Mouse (Mus musculus) kidney, adult 9 months (tissue): ENCODE measurements around the gene Zg16.
A peak's percentile ranks its signal among the peaks of the same experiment; 100 is the strongest.

ENCODE experiments used
- DNase-seq: peaks from one replicate; pipeline ENCODE4 v3.0.0; 2022

The Zg16 gene

GRCm38 (mm10) chr7:127019306-127019960 is 67.7 kb downstream of the Zg16 start:
- no peak for DNase-seq

DNA sequence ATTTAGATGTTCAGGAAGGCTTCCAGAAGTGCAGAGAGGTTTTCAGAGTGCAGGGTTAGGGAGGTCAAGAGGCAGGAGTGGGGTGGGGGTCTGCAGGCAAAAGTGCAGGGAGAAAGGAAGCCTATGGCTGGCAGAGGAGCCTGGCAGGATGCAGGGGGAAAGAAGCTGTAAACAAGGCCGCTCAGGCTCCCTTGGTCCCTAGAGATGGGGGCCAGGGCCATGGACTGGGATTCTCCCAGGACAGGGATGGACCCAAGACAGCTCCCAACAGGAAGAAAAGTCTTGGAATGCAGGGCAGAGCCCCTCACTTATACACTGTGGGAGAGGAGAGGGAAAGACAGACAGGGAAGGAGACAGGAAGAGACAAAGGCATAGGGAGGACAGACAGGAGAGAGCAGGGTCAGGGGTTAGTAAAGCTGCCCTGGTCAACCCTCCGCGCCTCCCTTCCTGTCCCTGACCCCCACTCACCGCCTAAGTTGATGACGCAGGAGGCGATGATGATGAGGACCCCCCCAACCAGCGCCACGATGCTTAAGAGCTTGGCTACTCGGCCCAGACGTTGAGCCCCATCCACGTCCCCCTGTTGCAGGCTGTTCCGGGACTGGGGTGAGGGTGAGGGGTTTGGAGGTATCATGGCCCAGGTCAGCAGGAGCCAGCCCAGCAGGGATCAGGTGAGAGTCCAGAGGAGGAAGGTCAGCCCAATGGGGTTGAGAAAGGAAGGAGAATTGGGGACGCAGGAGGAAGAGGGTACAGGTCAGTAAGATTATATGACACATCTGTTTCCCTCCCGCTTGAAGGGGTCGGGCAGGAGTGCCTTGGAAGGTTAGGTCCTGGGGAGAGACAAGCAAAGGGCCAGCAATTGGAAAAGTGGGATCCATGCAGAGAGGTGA is 68.5 kb downstream of the Zg16 start:
- no peak for DNase-seq

DNA sequence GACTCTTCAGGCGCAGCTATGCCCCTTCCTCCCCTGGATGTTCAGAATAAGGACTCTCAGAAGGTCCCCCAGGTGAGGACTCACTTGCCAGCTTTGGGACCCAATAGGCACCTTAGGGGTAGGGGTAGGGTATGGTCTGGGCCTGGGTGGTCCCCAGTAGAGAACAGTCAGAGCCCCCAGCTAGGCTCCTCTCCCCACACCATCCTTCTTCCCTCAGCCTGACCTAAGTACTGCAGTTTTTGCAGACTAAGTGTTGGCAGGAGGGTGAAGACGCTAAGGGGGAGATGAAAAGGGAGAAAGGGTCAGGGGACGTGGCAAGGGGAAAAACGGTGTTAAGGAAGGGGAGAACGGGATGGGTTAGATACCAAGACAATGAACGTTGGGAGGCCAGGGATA is 69.2 kb downstream of the Zg16 start:
- DNase-seq = no peak

DNA sequence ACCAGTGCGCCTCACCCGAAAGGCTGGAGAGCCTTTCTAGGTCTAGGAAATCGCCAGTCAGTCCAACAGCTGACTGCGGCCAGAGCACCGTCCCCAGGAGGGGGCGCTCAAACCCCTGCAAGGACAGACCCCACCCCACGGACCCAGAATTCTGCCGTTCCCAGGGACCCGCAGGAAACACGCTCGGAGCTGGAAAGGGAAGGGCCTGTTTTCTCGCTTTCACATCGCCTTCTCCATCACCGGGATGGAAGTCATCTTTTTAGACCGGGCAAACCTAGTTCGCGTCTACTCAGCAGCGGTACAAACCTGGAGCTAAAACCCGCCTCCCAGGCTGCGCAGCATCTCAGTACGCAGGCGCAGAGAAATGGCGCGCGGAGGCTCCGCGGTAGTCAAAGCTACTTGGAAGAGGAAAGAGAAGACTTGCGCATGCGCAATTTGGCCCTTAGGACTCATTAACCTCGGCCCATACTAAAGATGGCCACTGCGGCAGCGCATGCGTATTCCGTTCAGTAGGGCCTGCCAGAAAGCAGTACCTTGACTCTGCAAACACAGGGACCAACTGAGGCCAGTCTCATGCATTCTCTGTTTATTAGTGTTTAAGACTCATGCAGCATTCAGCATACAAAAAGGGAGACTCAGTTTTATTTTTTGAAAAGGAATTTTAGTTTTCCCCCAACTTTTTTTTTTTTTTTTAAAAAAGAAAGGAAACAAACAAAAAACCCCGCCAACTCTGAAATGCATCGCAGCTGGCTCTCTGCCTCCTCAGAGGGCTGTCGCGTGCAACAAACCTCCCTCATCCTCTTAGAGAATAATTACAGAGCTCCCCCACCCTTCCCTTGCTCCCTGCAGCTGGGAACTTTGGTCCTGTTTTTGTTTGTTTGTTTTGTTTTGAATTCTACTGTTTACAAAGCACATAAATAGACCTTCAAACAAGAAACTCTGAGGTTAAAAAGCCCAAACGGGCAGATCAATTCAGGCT is 69.9 kb downstream of the Zg16 start, which contains the start of gene Pagr1a:
Gene Pagr1a (minus strand): TSS at position 382 of the 979 bp plus-strand sequence.
- DNase-seq = peak; percentile 99

DNA sequence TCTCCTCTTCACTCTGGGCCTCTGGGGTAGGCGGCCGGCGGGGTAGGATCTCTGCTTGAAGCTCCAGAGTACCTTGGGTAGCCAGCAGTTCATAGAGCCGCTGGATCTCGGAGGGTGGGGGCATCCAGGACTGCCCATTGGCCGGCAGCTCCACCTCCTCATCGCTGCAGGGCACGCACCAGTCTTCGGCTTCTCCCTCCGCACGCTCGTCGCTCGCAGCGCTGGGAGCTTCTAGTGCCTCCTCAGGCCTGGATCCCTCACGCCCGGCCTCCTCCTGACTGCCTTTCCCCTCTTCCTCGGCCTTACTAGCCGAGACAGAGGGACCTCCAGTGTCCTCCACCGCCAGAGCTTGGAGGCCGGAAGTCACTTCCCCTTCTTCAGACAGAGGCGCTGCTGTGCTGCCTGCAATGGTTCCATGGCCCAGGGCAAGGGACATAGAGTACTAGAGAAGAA is 70.6 kb downstream of the Zg16 start:
- peak; percentile 77 for DNase-seq

GRCm38 (mm10) chr7:127016481-127016485 is 70.8 kb downstream of the Zg16 start, which contains the start of gene Pagr1b:
Pagr1b (minus strand) TSS chr7:127016484.
- no peak for DNase-seq

DNA sequence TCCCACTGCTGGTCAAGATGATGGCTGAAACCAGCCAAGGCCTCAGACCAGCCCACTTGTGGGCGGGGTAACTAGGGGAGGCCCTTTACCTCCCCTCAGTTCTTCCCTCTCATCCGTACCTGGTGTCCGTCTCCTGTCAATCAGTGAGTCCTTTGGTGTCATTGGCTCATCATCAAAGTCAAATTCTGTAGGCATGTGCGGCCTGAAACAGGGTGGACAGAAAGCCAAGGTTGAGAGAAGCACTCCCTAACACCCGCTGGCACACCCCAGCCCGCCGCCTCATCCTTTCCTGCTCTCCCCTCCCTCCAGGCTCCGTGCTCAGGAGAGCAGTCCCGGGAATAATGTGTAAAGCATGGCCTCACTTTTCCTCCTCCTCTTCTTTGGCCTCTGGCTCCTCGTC is 71.0 kb downstream of the Zg16 start:
- DNase-seq = peak; percentile 84

DNA sequence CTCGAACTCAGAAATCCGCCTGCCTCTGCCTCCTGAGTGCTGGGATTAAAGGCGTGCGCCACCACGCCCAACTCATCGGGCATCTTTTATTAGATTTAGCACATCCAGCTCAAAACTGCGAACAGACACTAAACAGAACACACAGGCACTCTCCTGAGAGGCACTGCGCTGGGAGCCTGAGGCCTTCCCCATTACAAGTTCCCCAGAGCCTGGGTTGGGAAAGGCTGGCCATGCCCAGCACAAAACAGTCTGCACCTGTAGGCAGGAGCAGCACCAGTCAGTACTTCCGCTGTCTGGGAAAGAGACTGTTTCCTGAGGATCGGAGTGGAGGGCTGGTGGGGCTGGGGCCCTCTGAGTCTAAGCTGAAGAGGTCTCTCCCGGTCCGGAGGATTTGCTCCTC is 72.1 kb downstream of the Zg16 start:
- no peak for DNase-seq

GRCm38 (mm10) chr7:127014320-127014719 is 72.8 kb downstream of the Zg16 start, which contains the start of gene Mvp:
Mvp (minus strand) TSS chr7:127014621.
- peak; percentile 89 for DNase-seq

DNA sequence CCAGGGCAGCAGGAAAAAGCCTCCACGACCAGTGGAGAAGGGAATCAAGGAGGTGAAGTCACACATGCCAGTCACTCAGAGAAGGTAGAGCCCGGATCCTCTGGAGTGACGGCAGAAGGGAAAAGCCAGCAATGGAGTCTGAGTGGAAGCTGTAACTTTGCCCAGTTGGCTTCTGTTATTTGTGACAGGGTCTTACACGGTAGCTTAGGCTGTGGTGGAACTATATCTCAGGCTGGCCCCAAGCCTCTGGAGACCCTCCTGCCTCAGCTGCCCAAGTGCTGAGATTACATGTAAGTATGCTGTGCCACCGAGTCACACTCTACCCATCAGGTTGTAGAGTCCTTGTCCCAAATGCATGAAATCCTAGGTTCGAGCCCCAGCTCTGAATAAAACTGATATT is 73.7 kb downstream of the Zg16 start:
- DNase-seq = no peak

DNA sequence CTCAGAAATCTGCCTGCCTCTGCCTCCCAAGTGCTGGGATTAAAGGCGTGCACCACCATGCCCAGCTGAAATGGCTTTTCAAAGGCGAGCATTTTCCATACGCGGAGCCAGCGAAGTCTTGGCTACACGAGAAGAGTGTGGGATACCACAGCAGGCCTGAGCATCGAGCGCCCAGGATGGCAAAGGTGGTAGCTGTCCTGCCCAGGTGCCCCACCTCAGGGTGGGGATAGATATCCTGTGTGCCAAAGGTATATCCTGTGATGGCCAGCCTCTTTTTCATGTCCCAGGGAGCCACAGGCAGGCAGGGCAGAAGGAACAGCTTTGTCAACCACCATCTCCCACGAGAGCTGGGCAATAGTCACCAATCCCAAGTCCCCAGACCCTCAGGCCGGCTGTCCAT is 74.3 kb downstream of the Zg16 start:
- no peak for DNase-seq

DNA sequence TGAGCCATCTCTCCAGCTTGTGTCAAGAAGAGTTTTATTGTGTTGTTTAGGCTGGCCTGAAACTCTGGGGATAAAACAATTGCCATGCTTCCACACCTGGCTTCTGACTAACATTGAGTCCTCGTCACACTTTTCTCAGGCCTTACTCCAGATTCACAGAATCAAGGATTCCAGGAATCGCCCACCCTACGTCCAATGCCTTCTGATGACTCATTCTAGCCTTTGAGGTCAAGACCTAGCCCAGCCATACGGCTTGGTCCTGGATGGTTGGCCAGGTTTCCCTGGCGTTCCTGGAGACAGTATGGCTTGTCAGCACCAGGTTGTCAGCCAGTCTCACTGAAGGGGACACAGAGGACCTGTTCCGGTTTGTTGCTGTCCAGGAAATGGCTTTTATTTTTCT is 74.8 kb downstream of the Zg16 start:
- DNase-seq = no peak

- no peak for DNase-seq
Observed at GRCm38 (mm10) chr7:127011717-127012116, 75.4 kb downstream of the Zg16 start.

DNA sequence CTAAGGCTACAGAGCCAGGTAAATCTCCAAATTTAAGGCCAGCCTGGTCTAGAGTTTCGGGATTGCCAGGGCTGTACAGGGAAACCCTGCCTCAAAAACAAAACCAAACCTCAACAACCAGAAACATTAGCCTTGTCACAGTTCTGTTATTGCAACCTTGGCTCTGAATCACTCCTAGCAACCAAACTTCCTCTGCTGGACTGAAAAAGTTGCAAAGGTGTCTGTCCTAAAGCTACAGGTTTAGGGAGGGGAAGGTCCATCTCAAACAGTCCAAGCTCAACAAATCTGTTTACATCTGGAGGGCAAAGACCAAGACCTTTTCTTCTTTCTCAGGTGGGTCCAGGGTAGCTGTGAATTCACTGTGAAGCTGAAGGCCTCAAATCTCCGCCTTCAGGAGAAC is 76.1 kb downstream of the Zg16 start:
- DNase-seq = no peak

DNA sequence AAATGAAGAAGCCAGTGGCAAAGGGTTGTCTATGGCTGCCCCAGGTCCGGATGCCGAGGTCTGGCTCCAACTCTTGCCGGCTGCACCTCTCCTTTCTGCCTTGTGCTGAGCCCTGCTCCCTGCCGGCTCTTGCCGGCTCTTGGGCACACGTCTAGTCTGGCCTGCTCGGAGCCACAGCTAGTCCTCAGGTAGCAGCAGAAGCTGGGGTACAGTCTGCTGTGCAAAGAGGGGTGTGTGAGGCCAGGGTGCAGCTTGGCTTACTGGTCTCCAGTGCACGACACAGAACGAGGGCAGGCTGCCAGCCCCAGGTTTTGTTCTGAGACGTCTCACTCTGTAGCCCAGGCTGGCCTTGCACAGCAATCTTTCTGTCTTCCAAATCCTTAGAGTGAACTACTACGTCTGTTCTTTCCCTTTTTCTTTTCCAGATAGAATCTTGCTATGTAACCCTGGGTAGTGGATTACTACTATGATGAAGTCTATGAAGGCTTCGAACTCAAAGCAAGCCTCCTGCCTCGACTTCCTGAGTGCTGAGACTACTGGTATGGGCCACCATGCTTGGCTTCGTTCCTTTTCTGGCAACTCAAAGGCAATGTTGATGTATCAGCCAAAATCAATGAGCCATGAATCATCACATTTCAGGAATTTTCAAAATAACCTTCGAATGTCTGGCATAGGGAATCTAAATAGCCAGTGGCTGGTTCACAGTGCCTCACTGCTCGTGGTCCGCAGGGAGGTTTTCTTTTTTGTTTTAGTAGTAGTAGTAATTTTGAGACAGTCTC is 77.6 kb downstream of the Zg16 start:
- no peak for DNase-seq

DNA sequence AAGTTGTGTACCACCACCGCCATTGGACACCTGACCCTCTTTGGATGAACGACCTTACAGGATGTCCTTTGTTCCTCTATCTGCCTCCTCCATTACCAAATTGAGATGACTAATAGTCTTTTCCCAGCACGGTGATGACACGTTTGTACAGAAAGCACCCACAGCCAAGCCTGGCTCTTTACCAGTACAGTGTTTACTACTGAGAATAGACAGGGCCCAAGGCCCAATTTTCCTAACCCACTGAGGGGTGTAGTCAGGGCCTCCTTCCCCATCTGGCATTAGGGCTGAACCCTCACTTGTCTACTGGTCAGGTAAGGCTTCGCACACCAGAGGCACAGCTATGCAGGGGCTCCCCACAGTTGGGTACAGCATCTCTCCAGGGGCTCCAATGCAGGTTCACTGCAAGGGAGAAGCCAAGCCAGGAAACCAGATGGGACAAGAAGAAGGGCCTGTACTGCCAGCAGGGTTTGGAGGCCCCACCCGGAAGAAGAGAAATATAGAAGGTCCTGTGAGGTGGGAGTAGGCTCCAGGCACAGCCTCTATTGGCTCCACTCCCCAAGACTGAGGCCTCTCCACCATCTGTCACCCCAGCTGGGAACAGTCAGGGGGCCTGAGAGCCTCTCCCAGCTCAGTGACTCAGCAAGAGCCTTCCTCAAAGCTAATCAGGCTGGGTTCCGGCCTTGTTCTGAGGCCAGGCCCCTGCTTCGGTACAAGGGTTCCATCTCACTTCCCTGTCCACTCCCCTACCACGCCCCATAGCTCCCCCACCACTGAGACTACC is 78.7 kb downstream of the Zg16 start:
- peak; percentile 60 for DNase-seq

GRCm38 (mm10) chr7:127007313-127008024 is 79.7 kb downstream of the Zg16 start:
- DNase-seq = no peak

DNA sequence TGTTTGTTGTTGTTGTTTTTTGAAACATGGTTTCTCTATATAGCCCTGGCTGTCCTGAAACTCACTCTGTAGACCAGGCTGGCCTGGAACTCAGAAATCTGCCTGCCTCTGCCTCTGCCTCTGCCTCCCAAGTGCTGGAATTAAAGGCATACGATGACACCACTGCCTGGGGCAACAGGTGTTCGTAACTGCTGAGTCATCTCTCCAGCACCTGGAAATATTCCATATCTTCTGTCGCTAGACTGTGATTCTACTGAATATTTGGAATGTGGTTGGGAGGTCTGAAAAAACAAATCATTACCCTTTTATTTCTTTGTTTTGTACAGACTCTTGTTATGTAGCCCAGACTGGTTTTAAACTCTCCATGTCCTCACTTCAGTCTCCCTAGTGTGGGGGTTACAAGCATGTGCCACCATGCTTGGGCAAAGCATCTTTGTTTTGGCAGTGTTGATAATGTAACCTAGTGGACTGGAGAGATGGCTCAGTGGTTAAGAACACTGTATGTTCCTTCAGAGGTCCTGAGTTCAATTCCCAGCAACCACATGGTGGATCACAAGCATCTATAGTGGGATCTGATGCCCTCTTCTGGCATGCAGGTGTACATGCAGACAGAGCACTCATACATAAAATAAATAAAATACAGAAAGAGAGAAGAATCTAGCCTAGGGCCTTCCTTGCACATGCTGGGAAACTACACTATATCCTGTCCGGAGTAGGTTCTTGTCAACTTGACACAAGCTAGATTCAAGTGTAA is 82.8 kb downstream of the Zg16 start:
- DNase-seq = no peak

- DNase-seq = no peak
Observed at GRCm38 (mm10) chr7:127003620-127004019, 83.5 kb downstream of the Zg16 start.
